ENCODE assay signal across 27 mouse cellular contexts in the genomic region with DNA sequence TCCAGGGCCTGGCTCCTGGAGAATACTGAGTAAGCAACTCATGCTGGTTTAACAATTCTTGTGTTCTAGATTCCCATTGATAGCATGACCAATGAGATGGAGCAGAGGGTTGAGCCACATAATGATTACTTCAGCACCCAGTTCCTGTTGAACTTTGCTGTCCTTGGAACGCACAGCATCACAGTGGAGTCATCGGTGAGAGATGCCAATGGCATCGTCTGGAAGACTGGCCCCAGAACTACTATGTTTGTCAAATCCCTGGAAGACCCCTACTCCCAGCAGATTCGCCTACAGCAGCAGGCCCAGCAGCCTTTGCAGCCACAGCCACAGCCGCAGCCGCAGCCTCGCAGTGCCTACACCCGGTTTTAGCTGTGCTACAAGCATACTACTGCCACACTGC. TPM values are rescaled to one million over a fixed set of nuclear protein-coding genes. Genes with fewer than 3 reads are reported as not detected.
DNase-seq lines count a peak whose midpoint lies in the region; ATAC-seq and TF ChIP-seq lines count a peak whose summit lies in the region.
"Had no signal": no experiment of that assay in that cellular context is flagged by ENCODE, and none has a peak within 500 bp of the region (broad histone marks: within the 10 kb centered on the region; RNA-seq: fewer than 3 reads in every experiment).

No protein-coding gene starts in this region.

- ATAC-seq in liver, embryonic 11.5 days (replicated peaks; ENCODE audit: low FRiP score), result no peak
- ATAC-seq in stomach, postnatal 0 days (ENCODE audit: low FRiP score, low TSS enrichment), result peak; percentile 14; the same call in 1 of the 2 replicates
- ATAC-seq in cerebellum, adult (ENCODE audit: insufficient number of reproducible peaks, low FRiP score, low TSS enrichment), result no peak
- ATAC-seq in hindbrain, embryonic 11.5 days (ENCODE audit: low FRiP score), result no peak
- ATAC-seq: CD4-positive, CD25-positive, alpha-beta regulatory T cell, adult 4 months; forebrain, embryonic 14.5 days; forebrain, postnatal 0 days had no signal

- no peaks in the 10 kb centered on the region for H3K79me2 ChIP-seq in liver, adult 2 months (ENCODE audit: control insufficient read depth, insufficient read depth, low read length)

- DNase-seq in adrenal gland, adult 8-10 months, result peak; percentile 26
- no peak for DNase-seq in adrenal gland, postnatal 10 days
- DNase-seq in liver, adult 2 months (ENCODE audit: extremely low read depth, low read depth, low spot score), result peak; percentile 55
- DNase-seq in liver, embryonic 11.5 days (ENCODE audit: low spot score), result no peak
- DNase-seq in adrenal gland, postnatal 25 days, result peak; percentile 15
- DNase-seq in stomach, postnatal 0 days (ENCODE audit: low spot score), result no peak
- no peak for DNase-seq in hindbrain, embryonic 11.5 days (ENCODE audit: low spot score)
- DNase-seq: cerebellum, adult 11 months; cerebellum, adult 2 months; cerebellum, adult 9-11 months; cerebellum, postnatal 25 days; forebrain, postnatal 0 days; gastrocnemius, adult 2 months; gastrocnemius, postnatal 14 days; heart, adult 18-20 months; heart, postnatal 14 days; heart, postnatal 4 days; kidney, adult 18-20 months had no signal

- no peaks in the 10 kb centered on the region for H3K27me3 ChIP-seq in liver, adult 2 months (ENCODE audit: control insufficient read depth, insufficient read depth, low read length)
- H3K27me3 ChIP-seq in liver, embryonic 11.5 days (replicated peaks; ENCODE audit: control insufficient read depth, insufficient read depth, low read length), result no peaks in the 10 kb centered on the region
- no peaks in the 10 kb centered on the region for H3K27me3 ChIP-seq in stomach, postnatal 0 days (ENCODE audit: control insufficient read depth, insufficient read depth, low read length)
- no peaks in the 10 kb centered on the region for H3K27me3 ChIP-seq in hindbrain, embryonic 11.5 days (ENCODE audit: control insufficient read depth, insufficient read depth, low read length)
- H3K27me3 ChIP-seq: embryonic facial prominence, embryonic 12.5 days; embryonic facial prominence, embryonic 15.5 days; heart, embryonic 13.5 days; hindbrain, embryonic 12.5 days; hindbrain, embryonic 15.5 days had no signal

- H3K4me3 ChIP-seq in liver, adult 2 months (ENCODE audit: insufficient read depth, low read depth, low read length), result no peak overlapping the region
- H3K4me3 ChIP-seq in liver, embryonic 11.5 days (ENCODE audit: low read depth, low read length), result no peak overlapping the region
- no peak overlapping the region for H3K4me3 ChIP-seq in stomach, postnatal 0 days (ENCODE audit: low read depth, low read length)
- no peak overlapping the region for H3K4me3 ChIP-seq in hindbrain, embryonic 11.5 days (ENCODE audit: low read depth, low read length)
- H3K4me3 ChIP-seq: embryonic facial prominence, embryonic 12.5 days; embryonic facial prominence, embryonic 15.5 days; gastrocnemius, adult 2 months; heart, embryonic 10.5 days; heart, embryonic 13.5 days; hindbrain, embryonic 12.5 days; hindbrain, embryonic 15.5 days had no signal

- H3K36me3 ChIP-seq in liver, adult 2 months (ENCODE audit: control insufficient read depth, insufficient read depth, low read length), result peaks cover 18% of the 10 kb centered on the region
- peaks cover 45% of the 10 kb centered on the region for H3K36me3 ChIP-seq in liver, embryonic 11.5 days (ENCODE audit: control insufficient read depth, insufficient read depth, low read length)
- H3K36me3 ChIP-seq in stomach, postnatal 0 days (ENCODE audit: control insufficient read depth, insufficient read depth, low read length), result peaks cover 25% of the 10 kb centered on the region
- H3K36me3 ChIP-seq in hindbrain, embryonic 11.5 days (ENCODE audit: control insufficient read depth, insufficient read depth, low read length), result peaks cover 14% of the 10 kb centered on the region

- no peaks in the 10 kb centered on the region for H3K9me3 ChIP-seq in liver, embryonic 11.5 days (ENCODE audit: control insufficient read depth, low read length)
- H3K9me3 ChIP-seq in stomach, postnatal 0 days (ENCODE audit: control insufficient read depth, low read length), result no peaks in the 10 kb centered on the region
- no peaks in the 10 kb centered on the region for H3K9me3 ChIP-seq in hindbrain, embryonic 11.5 days (ENCODE audit: control insufficient read depth, low read length)
- H3K9me3 ChIP-seq: embryonic facial prominence, embryonic 12.5 days; embryonic facial prominence, embryonic 15.5 days; heart, embryonic 10.5 days; heart, embryonic 13.5 days; hindbrain, embryonic 12.5 days; hindbrain, embryonic 15.5 days had no signal

- no peak for TF ChIP-seq EP300 in stomach, postnatal 0 days (optimal IDR thresholded peaks at IDR 0.05)

- TF ChIP-seq CTCF in liver, adult 2 months (IDR thresholded peaks at IDR 0.05; ENCODE audit: low read depth, low read length), result no peak
- TF ChIP-seq CTCF in stomach, postnatal 0 days (IDR thresholded peaks at IDR 0.05; ENCODE audit: low read depth), result no peak

- H3K4me1 ChIP-seq in liver, adult 2 months (ENCODE audit: control insufficient read depth, insufficient read depth, low read length), result peaks cover 2% of the 10 kb centered on the region; the same call in 1 of the 2 replicates
- H3K4me1 ChIP-seq in liver, embryonic 11.5 days (replicated peaks; ENCODE audit: control insufficient read depth, insufficient read depth, low read length), result 0 out of 2 replicates have a peak, but pooled peaks cover 2% of the 10 kb centered on the region
- no peaks in the 10 kb centered on the region for H3K4me1 ChIP-seq in stomach, postnatal 0 days (replicated peaks; ENCODE audit: control insufficient read depth, insufficient read depth)
- H3K4me1 ChIP-seq in hindbrain, embryonic 11.5 days (replicated peaks; ENCODE audit: control insufficient read depth, insufficient read depth, low read length), result no peaks in the 10 kb centered on the region
- H3K4me1 ChIP-seq: embryonic facial prominence, embryonic 12.5 days; embryonic facial prominence, embryonic 15.5 days; hindbrain, embryonic 12.5 days; hindbrain, embryonic 15.5 days had no signal

- no peak overlapping the region for H3K9ac ChIP-seq in liver, adult 2 months (ENCODE audit: low read depth, low read length)
- no peak overlapping the region for H3K9ac ChIP-seq in liver, embryonic 11.5 days (ENCODE audit: low read depth, low read length)
- no peak overlapping the region for H3K9ac ChIP-seq in stomach, postnatal 0 days (ENCODE audit: low read length)
- H3K9ac ChIP-seq in hindbrain, embryonic 11.5 days (ENCODE audit: low read depth, low read length), result no peak overlapping the region
- H3K9ac ChIP-seq: embryonic facial prominence, embryonic 12.5 days; embryonic facial prominence, embryonic 15.5 days; forebrain, postnatal 0 days; heart, embryonic 13.5 days; hindbrain, embryonic 12.5 days; hindbrain, embryonic 15.5 days had no signal

- no peak overlapping the region for H3K27ac ChIP-seq in liver, adult 2 months (replicated peaks; ENCODE audit: insufficient read depth, low read depth, low read length)
- H3K27ac ChIP-seq in liver, embryonic 11.5 days (ENCODE audit: low read depth, low read length), result no peak overlapping the region
- no peak overlapping the region for H3K27ac ChIP-seq in stomach, postnatal 0 days (replicated peaks)
- no peak overlapping the region for H3K27ac ChIP-seq in hindbrain, embryonic 11.5 days (ENCODE audit: low read depth, low read length)
- H3K27ac ChIP-seq: embryonic facial prominence, embryonic 12.5 days; embryonic facial prominence, embryonic 15.5 days; gastrocnemius, adult 2 months; heart, embryonic 10.5 days; heart, embryonic 13.5 days; hindbrain, embryonic 12.5 days; hindbrain, embryonic 15.5 days had no signal

- no peak for TF ChIP-seq POLR2A in liver, adult 2 months (IDR thresholded peaks at IDR 0.05; ENCODE audit: extremely low read depth, insufficient read depth, low read length)

- WGBS in liver, adult 2 months, result 70% methylated on average over 8 of the region's 8 CpGs
- WGBS in liver, embryonic 11.5 days, result 95% methylated on average over 8 of the region's 8 CpGs
- 89% methylated on average over 8 of the region's 8 CpGs for WGBS in stomach, postnatal 0 days
- 94% methylated on average over 8 of the region's 8 CpGs for WGBS in hindbrain, embryonic 11.5 days

- no peak overlapping the region for H3K4me2 ChIP-seq in liver, embryonic 11.5 days
- no peak overlapping the region for H3K4me2 ChIP-seq in stomach, postnatal 0 days (replicated peaks; ENCODE audit: low read depth)
- H3K4me2 ChIP-seq in hindbrain, embryonic 11.5 days (replicated peaks; ENCODE audit: low read depth, low read length), result no peak overlapping the region
- H3K4me2 ChIP-seq: embryonic facial prominence, embryonic 12.5 days; embryonic facial prominence, embryonic 15.5 days; heart, embryonic 13.5 days; hindbrain, embryonic 12.5 days; hindbrain, embryonic 15.5 days had no signal

RNA-seq across cellular contexts. Expression of gene Ints7, which starts 45.7 kb away (rescaled TPM):
- 10 to 100 TPM; 22.5 to 31.1 (median 24.6) TPM for total RNA-seq in adrenal gland, adult 8-10 months (2022)
- 10 to 100 TPM; 33.8 to 36.4 TPM for total RNA-seq in adrenal gland, postnatal 10 days (2021)
- 10.9 and 11.7 TPM in 2 replicates for total RNA-seq in liver, adult 2 months (2014; rRNA removed)
- 9.4 and 9.5 TPM in 2 replicates for polyA plus RNA-seq in liver, adult 2 months (2012; rRNA removed)
- polyA plus RNA-seq in liver, embryonic 11.5 days (2014; fragmentation: Nextera tagmentation; extraction: Ambion mirVana), result 54.1 and 57.6 TPM in 2 replicates
- 28.3 and 43.2 TPM in 2 replicates for total RNA-seq in adrenal gland, postnatal 25 days (2021)
- 15.1 and 15.8 TPM in 2 replicates for polyA plus RNA-seq in stomach, postnatal 0 days (2015; fragmentation: Nextera tagmentation; extraction: Ambion mirVana)
- 50.0 and 50.2 TPM in 2 replicates for polyA plus RNA-seq in hindbrain, embryonic 11.5 days (2014; fragmentation: Nextera tagmentation; extraction: Ambion mirVana)

RNA-seq across cellular contexts. Expression of gene Dtl, which starts 45.8 kb away (rescaled TPM):
- 1 to 10 TPM in 1 of 4 experiments, under 1 TPM in 3; 0.64 to 1.7 (median 0.79) TPM for total RNA-seq in adrenal gland, adult 8-10 months (2022)
- 10 to 100 TPM in 1 of 2 experiments, 1 to 10 TPM in 1; 7.8 to 11.9 TPM for total RNA-seq in adrenal gland, postnatal 10 days (2021)
- 0.28 and 0.74 TPM in 2 replicates for total RNA-seq in liver, adult 2 months (2014; rRNA removed)
- polyA plus RNA-seq in liver, adult 2 months (2012; rRNA removed), result 0.07 TPM in 2 replicates
- polyA plus RNA-seq in liver, embryonic 11.5 days (2014; fragmentation: Nextera tagmentation; extraction: Ambion mirVana), result 70.9 and 79.9 TPM in 2 replicates
- 4.6 and 5.3 TPM in 2 replicates for total RNA-seq in adrenal gland, postnatal 25 days (2021)
- polyA plus RNA-seq in stomach, postnatal 0 days (2015; fragmentation: Nextera tagmentation; extraction: Ambion mirVana), result 7.5 and 8.6 TPM in 2 replicates
- polyA plus RNA-seq in hindbrain, embryonic 11.5 days (2014; fragmentation: Nextera tagmentation; extraction: Ambion mirVana), result 53.4 and 53.6 TPM in 2 replicates

Comparison
In these comparisons a context has a peak if more than half of its experiments do, and no peak if none do; other contexts are left out.
1. DNase-seq: peak in adrenal gland, adult 8-10 months (single experiment), liver, adult 2 months (single experiment) and adrenal gland, postnatal 25 days (single experiment); none in adrenal gland, postnatal 10 days (single experiment), liver, embryonic 11.5 days (single experiment), stomach, postnatal 0 days (single experiment) and hindbrain, embryonic 11.5 days (single experiment).